Mouse (Mus musculus): ENCODE measurements around the gene Ccnb1ip1.

DNA sequence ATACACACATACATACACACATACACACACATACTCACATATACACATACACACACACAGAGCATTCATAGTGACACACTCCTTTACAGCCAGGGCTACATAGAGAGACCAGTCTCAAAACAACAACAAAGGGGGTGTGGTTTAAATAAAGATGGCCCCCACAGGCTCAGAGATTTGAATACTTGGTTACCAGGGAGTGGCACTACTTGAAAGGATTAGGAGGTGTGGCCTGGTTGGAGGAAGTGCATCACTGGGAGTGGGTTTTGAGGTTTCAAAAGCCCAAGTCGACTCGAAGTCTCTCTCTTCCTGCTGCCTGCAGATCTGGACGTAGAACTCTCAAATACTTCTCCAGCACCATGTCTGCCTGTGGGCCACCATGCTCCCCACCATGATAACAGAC, 25.4 kb downstream of the Ccnb1ip1 start:
- no peak for TF ChIP-seq KAT2A (conservative IDR thresholded peaks at IDR 0.05; ENCODE audit: low read depth, low read length)
- TF ChIP-seq TAL1 (IDR thresholded peaks at IDR 0.05; ENCODE audit: low read length): no peak
- TF ChIP-seq CTCF (IDR thresholded peaks at IDR 0.05 in 2 of 3, conservative IDR thresholded peaks at IDR 0.05 in 1 of 3; ENCODE audit: control insufficient read depth in 1 of 3, insufficient read depth in 1 of 3, low read depth in 2 of 3, low read length in 3 of 3, poor library complexity in 1 of 3, severe bottlenecking in 1 of 3): no peak
- TF ChIP-seq ETS1 (IDR thresholded peaks at IDR 0.05; ENCODE audit: low read depth, low read length): no peak
- TF ChIP-seq POLR2A (IDR thresholded peaks at IDR 0.05; ENCODE audit: control insufficient read depth in 1 of 2, insufficient read depth in 1 of 2, low read depth in 1 of 2, low read length in 2 of 2, poor library complexity in 1 of 2): no peak
- TF ChIP-seq EP300 (IDR thresholded peaks at IDR 0.05; ENCODE audit: low read depth in 1 of 2, low read length in 2 of 2): no peak
- no peak for TF ChIP-seq MAFK (IDR thresholded peaks at IDR 0.05; ENCODE audit: borderline replicate concordance, low read depth, low read length)

Measured in MEL (cell line).